Mouse (Mus musculus) CH12.LX (cell line): Measurements from ENCODE around the gene Sphk2. TPM values are rescaled to one million over a fixed set of nuclear protein-coding genes. Genes with fewer than 3 reads are reported as not detected.
A peak's percentile ranks its signal among the peaks of the same experiment; 100 is the strongest.

Experiments used
- DNase-seq: peaks from one replicate; pipeline ENCODE4 v3.0.0-alpha.2; 2013; ENCODE audit errors: extremely low read depth
- H3K27ac ChIP-seq: 2 replicates; pipeline ENCODE4 v1.5.1; 2012; ENCODE audit warnings: low read depth, mild to moderate bottlenecking, control low read depth, moderate library complexity; ENCODE audit not compliant: insufficient read depth
- H3K27me3 ChIP-seq: replicated peaks from 2 replicates; pipeline ENCODE3; 2012; ENCODE audit warnings: inconsistent platforms
- H3K36me3 ChIP-seq, 2 experiments: replicated peaks in 1 of 2; 2 replicates each; pipeline versions ENCODE3 to v1.6.1; 2012; ENCODE audit warnings: inconsistent platforms in 1 of 2, low read length in 1 of 2, mild to moderate bottlenecking in 1 of 2, mixed read lengths in 1 of 2, moderate library complexity in 1 of 2; ENCODE audit not compliant: control insufficient read depth in 1 of 2, insufficient read depth in 1 of 2
- H3K4me1 ChIP-seq, 2 experiments: 2 replicates each; pipeline ENCODE4 v1.6.1; 2012; ENCODE audit warnings: inconsistent platforms in 1 of 2, moderate library complexity in 1 of 2; ENCODE audit not compliant: insufficient read depth in 2 of 2, control insufficient read depth in 1 of 2
- H3K4me2 ChIP-seq: 2 replicates; pipeline ENCODE4 v1.6.1; 2012; ENCODE audit warnings: low read depth, mild to moderate bottlenecking, control low read depth; ENCODE audit not compliant: poor library complexity, insufficient read depth, severe bottlenecking
- H3K4me3 ChIP-seq, 3 experiments: fragments of 150-350 bp in 1 of 3; sonication (generic) in 1 of 3; replicated peaks in 1 of 3; 2 replicates each; pipeline versions ENCODE3 to v1.5.1; 2011 to 2012; ENCODE audit warnings: low read depth in 2 of 3, low read length in 2 of 3, mild to moderate bottlenecking in 2 of 3, moderate library complexity in 2 of 3, control low read depth in 1 of 3, improper control_type of control experiment in 1 of 3, inconsistent platforms in 1 of 3, mixed read lengths in 1 of 3; ENCODE audit not compliant: poor library complexity in 1 of 3
- H3K79me2 ChIP-seq: replicated peaks from 2 replicates; pipeline ENCODE4 v1.6.1; 2012; ENCODE audit warnings: mild to moderate bottlenecking, moderate library complexity; ENCODE audit not compliant: control insufficient read depth, poor library complexity, insufficient read depth, severe bottlenecking; ENCODE audit errors: extremely low read depth
- H3K9ac ChIP-seq: 2 replicates; pipeline ENCODE4 v1.6.1; 2012; ENCODE audit warnings: low read depth, mild to moderate bottlenecking, control low read depth, moderate library complexity; ENCODE audit not compliant: insufficient read depth
- H3K9me3 ChIP-seq: replicated peaks from 2 replicates; pipeline ENCODE3; 2012; ENCODE audit warnings: low read length, inconsistent platforms, mixed read lengths
- CTCF ChIP-seq, 2 experiments: IDR thresholded peaks in 1 of 2; conservative IDR thresholded peaks in 1 of 2; 2 replicates each; pipeline ENCODE4 v1.5.1; 2011 to 2012; ENCODE audit warnings: low read depth in 2 of 2, low read length in 2 of 2, improper control_type of control experiment in 1 of 2, inconsistent platforms in 1 of 2, mild to moderate bottlenecking in 1 of 2, moderate library complexity in 1 of 2
- ELF1 ChIP-seq: IDR thresholded peaks from 2 replicates; pipeline ENCODE4 v1.6.1; 2014; ENCODE audit warnings: low read depth, mild to moderate bottlenecking, inconsistent platforms, low read length, improper control_type of control experiment
- EP300 ChIP-seq: IDR thresholded peaks from 2 replicates; pipeline ENCODE4 v1.6.1; 2011; ENCODE audit warnings: low read length, improper control_type of control experiment
- ETS1 ChIP-seq: conservative IDR thresholded peaks from 2 replicates; pipeline ENCODE4 v1.6.1; 2012; ENCODE audit warnings: low read depth, mild to moderate bottlenecking, inconsistent platforms, low read length, improper control_type of control experiment, moderate library complexity
- HCFC1 ChIP-seq: IDR thresholded peaks from 2 replicates; pipeline ENCODE4 v1.6.1; 2012; ENCODE audit warnings: low read depth, mild to moderate bottlenecking, inconsistent platforms, low read length, improper control_type of control experiment
- JUN ChIP-seq: IDR thresholded peaks from 2 replicates; pipeline ENCODE4 v1.6.1; 2011; ENCODE audit warnings: low read depth, mild to moderate bottlenecking, low read length, improper control_type of control experiment, moderate library complexity; ENCODE audit not compliant: insufficient read depth
- MAX ChIP-seq: IDR thresholded peaks from 2 replicates; pipeline ENCODE4 v1.6.1; 2011; ENCODE audit warnings: low read length, improper control_type of control experiment
- NRF1 ChIP-seq: IDR thresholded peaks from 2 replicates; pipeline ENCODE4 v1.6.1; 2014; ENCODE audit warnings: low read depth, mild to moderate bottlenecking, inconsistent platforms, low read length, improper control_type of control experiment, moderate library complexity
- PAX5 ChIP-seq: IDR thresholded peaks from 2 replicates; pipeline ENCODE4 v1.6.1; 2012; ENCODE audit warnings: low read length, inconsistent platforms, mixed read lengths
- POLR2A ChIP-seq: IDR thresholded peaks from 2 replicates; pipeline ENCODE4 v1.6.1; 2011; ENCODE audit warnings: low read depth, mild to moderate bottlenecking, improper control_type of control experiment, low read length
- POLR2AphosphoS2 ChIP-seq: IDR thresholded peaks from 2 replicates; pipeline ENCODE4 v1.6.1; 2011; ENCODE audit warnings: low read depth, low read length, improper control_type of control experiment
- RAD21 ChIP-seq: IDR thresholded peaks from 2 replicates; pipeline ENCODE4 v1.6.1; 2011; ENCODE audit warnings: low read depth, mild to moderate bottlenecking, low read length, improper control_type of control experiment, moderate library complexity
- RCOR1 ChIP-seq: conservative IDR thresholded peaks from 2 replicates; pipeline ENCODE4 v1.6.1; 2012; ENCODE audit warnings: low read depth, mild to moderate bottlenecking, inconsistent platforms, low read length, improper control_type of control experiment
- SIN3A ChIP-seq: IDR thresholded peaks from 2 replicates; pipeline ENCODE4 v1.6.1; 2012; ENCODE audit warnings: low read length, improper control_type of control experiment, inconsistent platforms
- TBP ChIP-seq: conservative IDR thresholded peaks from 2 replicates; pipeline ENCODE4 v1.6.1; 2011; ENCODE audit warnings: low read depth, low read length, improper control_type of control experiment
- USF1 ChIP-seq: IDR thresholded peaks from 2 replicates; pipeline ENCODE4 v1.6.1; 2014; ENCODE audit warnings: low read depth, mild to moderate bottlenecking, inconsistent platforms, low read length, improper control_type of control experiment
- ZMIZ1 ChIP-seq: IDR thresholded peaks from 2 replicates; pipeline ENCODE4 v1.6.1; 2012; ENCODE audit warnings: low read depth, mild to moderate bottlenecking, inconsistent platforms, low read length, improper control_type of control experiment
- ZNF384 ChIP-seq: IDR thresholded peaks from 2 replicates; pipeline ENCODE4 v1.6.1; 2012; ENCODE audit warnings: low read depth, low read length, improper control_type of control experiment, inconsistent platforms
- dilution Hi-C: fragments of 300-500 bp; cut with MboI; formaldehyde crosslinking; loops from 2 replicates; pipeline ENCODE4 v1.14.3; 2020; ENCODE audit warnings: low sequenced_read_pairs; ENCODE audit not compliant: extremely low pct_unique_long_range_greater_than_20kb, extremely low pct_ligation_motif_present
- in situ Hi-C: fragments of 300-500 bp; cut with MboI; formaldehyde crosslinking; loops from 3 replicates; pipeline ENCODE4 v1.14.3; 2019; ENCODE audit warnings: low sequenced_read_pairs, low pct_ligation_motif_present, low pct_unique_long_range_greater_than_20kb, mixed read lengths
- polyA plus RNA-seq: library from polyadenylated mRNA; unstranded; fragments of >175 nt; gene quantifications from 2 replicates; pipeline ENCODE4 v1.2.1, GENCODE M21; 2012; ENCODE audit warnings: low read depth; ENCODE audit not compliant: insufficient read length
- total RNA-seq, 2 experiments: library from RNA; depleted of rRNA; stranded (reverse); fragments of 300-350 nt in 1 of 2; fragments of >200 nt in 1 of 2; gene quantifications; 2 replicates each; pipeline ENCODE4 v1.2.3; 2012 to 2014

Gene Sphk2
- total and polyA plus RNA-seq, 3 experiments, result 9.4 to 22.4 (median 16.6) TPM

DNA sequence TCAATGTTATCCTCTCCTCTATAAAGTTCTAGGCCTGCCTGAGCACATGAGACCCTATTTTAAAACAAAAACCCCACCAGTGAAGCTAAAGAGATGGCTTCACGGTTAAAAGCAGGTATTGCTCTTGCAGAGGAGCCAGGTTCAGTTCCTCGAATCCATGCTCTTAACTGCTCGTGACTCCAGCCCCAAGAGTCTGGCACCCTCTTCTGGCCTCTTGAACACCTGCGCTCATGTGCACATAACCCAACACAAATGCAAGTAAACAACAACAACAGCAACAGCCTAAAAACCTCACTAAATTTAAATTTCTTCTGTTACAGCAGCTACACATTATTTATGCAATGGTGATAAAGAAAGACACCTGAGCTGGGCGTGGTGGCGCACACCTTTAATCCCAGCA is 49.7 kb upstream of the Sphk2 start:
- H3K9me3 ChIP-seq, result no peaks in the 10 kb centered on the region
- no peak overlapping the region for H3K4me3 ChIP-seq
- peaks cover 12 to 18% of the 10 kb centered on the region in 2 experiments for H3K4me1 ChIP-seq
- TF ChIP-seq ELF1 (no peak), CTCF (conservative IDR thresholded peaks at IDR 0.05 in 1 of 2, IDR thresholded peaks at IDR 0.05 in 1 of 2; ENCODE audit: low read depth in 2 of 2, low read length in 2 of 2) (peak in 1 of 2 experiments; percentile 28; a peak in 2 of 4 replicates), USF1 (no peak), ETS1 (no peak), RAD21 (peak; percentile 1), TBP (no peak), ZNF384 (no peak), HCFC1 (no peak)
- dilution Hi-C loops (no loop called here), in situ Hi-C loops (no loop called here)
- H3K27me3 ChIP-seq, result peaks cover 4% of the 10 kb centered on the region
- no peaks in the 10 kb centered on the region for H3K36me3 ChIP-seq
- no peaks in the 10 kb centered on the region for H3K79me2 ChIP-seq
- no peak overlapping the region for H3K27ac ChIP-seq
- no peak overlapping the region for H3K4me2 ChIP-seq
- DNase-seq, result no peak
- H3K9ac ChIP-seq, result no peak overlapping the region

DNA sequence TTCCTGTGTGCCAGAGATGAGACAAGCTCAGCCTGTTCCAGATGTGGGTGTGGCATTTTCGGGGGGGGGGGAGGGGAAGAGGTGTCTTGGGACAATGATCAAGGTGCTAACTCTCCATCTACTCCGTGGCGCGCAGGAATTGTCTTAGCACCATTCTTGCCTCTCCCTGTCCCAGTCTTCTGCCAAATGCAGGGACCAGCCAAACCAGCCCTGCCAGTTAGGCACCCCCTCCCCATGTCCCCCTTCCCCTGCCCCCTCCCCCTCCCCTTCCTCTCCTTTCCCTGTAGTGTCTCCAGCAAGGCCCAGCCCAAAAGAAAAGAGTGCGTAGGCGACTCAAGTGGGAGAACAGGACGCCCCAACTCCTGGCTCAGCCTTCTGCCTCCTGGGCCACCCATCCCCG is 49.0 kb upstream of the Sphk2 start:
- no peak overlapping the region for H3K4me2 ChIP-seq
- no peak for TF ChIP-seq SIN3A
- TF ChIP-seq RCOR1, result no peak
- TF ChIP-seq MAX, result no peak
- no peak for TF ChIP-seq USF1
- TF ChIP-seq ELF1, result no peak
- TF ChIP-seq JUN, result no peak
- no peak for TF ChIP-seq RAD21
- TF ChIP-seq EP300, result no peak
- no peak for TF ChIP-seq POLR2AphosphoS2
- TF ChIP-seq PAX5, result no peak
- TF ChIP-seq POLR2A, result no peak
- TF ChIP-seq ZMIZ1, result no peak
- TF ChIP-seq NRF1, result no peak
- H3K9ac ChIP-seq, result no peak overlapping the region
- H3K36me3 ChIP-seq, result no peaks in the 10 kb centered on the region
- no peak for DNase-seq
- H3K4me3 ChIP-seq, result no peak overlapping the region
- in situ Hi-C loops (no loop called here), dilution Hi-C loops (no loop called here)
- peaks cover 8% of the 10 kb centered on the region for H3K27me3 ChIP-seq
- no peaks in the 10 kb centered on the region for H3K9me3 ChIP-seq
- no peaks in the 10 kb centered on the region for H3K79me2 ChIP-seq
- H3K4me1 ChIP-seq, result peaks cover 12 to 18% of the 10 kb centered on the region in 2 experiments
- no peak overlapping the region for H3K27ac ChIP-seq
